Mouse (Mus musculus): Measurements from ENCODE around the gene Zfp784. TPM values are rescaled to one million over a fixed set of nuclear protein-coding genes. Genes with fewer than 3 reads are reported as not detected.
"Not testable (repeated sequence)": the region's sequence is repeated elsewhere in the genome, so short reads cannot be mapped to it uniquely, and the experiment has no call there.

The Zfp784 gene
- polyA plus RNA-seq, 1 experiment: 8.4 TPM

- no peak for DNase-seq (ENCODE audit: extremely low spot score in 1 of 2, low spot score in 1 of 2)
Measured at GRCm38 (mm10) chr7:5029543-5029942, 8.7 kb downstream of the Zfp784 start.

DNA sequence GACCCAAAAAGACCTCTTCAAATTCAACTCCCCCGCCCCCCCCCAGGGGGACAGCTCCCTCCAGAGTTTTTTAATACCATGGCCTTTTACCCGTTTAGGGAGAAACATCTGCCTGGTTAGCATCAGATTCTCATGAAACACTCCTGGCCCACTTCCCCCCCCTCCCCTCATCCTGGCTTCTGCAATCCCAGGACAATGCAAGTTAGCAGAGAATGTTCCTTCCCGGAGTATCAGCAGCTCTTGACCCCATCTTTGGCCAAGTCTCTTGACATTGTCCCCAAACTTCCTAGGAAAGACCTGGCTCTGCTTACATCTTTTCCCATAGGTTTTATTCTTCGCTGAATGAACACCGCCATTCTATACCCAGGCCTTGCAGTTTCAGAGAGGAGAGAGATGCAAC is 17.0 kb downstream of the Zfp784 start:
- DNase-seq (ENCODE audit: extremely low spot score in 1 of 2, low spot score in 1 of 2): no peak

DNA sequence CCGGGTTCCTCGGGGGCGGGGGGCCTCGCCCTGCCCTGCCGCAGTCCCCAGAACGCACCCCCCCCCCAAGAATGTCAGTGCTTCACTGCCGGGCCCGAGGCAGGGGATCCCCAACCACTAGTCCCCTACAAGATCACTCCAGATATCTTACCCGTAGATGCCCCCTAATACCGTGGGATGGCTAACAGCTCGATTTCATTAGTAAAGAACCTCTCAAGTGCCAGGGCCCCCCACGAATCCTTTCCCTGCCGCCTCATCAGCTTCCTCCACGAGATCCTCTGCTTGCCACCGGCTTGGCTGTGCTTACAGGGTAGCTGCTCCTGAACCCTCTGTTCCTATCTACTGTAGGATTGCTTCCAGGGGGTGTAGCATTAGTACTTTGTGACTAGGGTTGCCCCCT is 17.6 kb downstream of the Zfp784 start:
- DNase-seq (ENCODE audit: extremely low spot score in 1 of 2, low spot score in 1 of 2): no peak

DNA sequence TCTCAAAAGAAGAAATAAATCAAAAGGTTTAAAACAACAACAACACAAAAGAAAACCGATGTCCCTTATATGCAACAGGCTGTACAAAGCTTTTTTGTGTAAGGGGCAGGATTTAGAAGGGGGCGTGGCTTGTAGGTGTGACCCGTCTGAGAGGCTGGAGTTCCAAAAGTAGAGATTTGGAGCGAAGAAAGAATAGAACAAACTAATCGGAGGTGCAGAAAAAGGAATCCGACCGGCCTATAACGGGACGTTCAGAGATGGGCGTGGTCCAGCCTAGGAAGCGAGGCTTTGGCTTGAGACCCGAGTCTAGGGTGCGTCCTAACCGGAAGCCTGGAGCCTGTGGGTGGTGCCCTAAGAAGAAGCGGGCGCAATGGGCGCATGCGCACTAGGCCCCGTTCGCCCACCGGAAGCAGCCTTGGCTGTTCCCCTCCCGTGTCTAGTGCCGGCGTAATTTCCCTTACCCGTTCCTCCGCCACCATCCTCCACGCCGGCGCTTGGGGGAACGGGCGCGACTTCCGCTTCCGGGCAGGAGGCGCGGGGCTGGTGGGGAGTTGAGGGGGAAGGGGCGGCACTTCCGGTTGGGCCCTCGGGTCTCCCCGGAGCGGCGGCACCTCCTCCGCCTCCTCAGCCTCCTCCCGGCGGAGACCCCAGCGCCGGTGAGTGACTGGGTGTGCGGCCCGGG is 18.1 kb downstream of the Zfp784 start, which contains the start of the genes Zfp865 and Ccdc106:
Zfp865 (plus strand) TSS at position 377 of the 682 bp plus-strand sequence.
Ccdc106 (plus strand) TSS at position 554 of the 682 bp plus-strand sequence.
- DNase-seq (ENCODE audit: extremely low spot score in 1 of 2, low spot score in 1 of 2): peak; percentile 99 to 100

DNA sequence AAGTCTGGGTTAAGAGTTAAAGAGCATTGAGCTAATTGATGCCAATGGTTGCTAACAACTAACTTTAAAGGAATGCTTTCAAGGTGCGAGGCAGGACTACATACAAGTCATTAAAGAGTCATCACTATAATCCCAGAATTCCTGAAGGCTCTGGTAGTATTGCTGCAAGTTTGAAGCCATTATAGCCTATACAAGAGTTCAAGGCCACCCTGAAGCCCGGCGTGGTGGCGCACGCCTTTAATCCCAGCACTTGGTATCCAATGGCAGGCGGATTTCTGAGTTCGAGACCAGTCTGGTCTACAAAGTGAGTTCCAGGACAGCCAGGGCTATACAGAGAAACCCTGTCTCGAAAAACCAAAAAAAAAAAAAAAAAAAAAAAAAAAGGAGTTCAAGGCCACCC is 18.7 kb downstream of the Zfp784 start:
- not testable (repeated sequence) for DNase-seq (ENCODE audit: extremely low spot score in 1 of 2, low spot score in 1 of 2)

DNA sequence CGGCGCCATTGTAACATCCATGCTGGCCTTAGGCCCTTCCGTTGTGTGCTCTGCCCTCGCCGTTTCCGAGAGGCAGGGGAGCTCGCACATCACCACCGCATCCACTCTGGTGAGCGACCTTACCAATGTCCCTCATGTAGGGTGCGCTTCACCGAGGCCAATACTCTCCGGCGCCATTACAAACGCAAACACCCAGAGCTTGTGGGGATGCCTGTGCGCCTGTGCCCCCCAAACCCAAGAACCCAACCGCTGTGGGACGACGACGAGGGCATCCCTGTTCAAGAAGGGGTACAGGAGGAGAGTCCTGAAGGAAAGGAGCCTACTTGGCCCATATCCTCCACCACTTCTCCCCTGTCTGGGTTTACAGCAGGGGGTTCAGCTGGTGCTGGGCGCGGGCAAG is 20.3 kb downstream of the Zfp784 start:
- no peak for DNase-seq (ENCODE audit: extremely low spot score in 1 of 2, low spot score in 1 of 2)

GRCm38 (mm10) chr7:5017352-5017751 is 20.9 kb downstream of the Zfp784 start:
- no peak for DNase-seq (ENCODE audit: extremely low spot score in 1 of 2, low spot score in 1 of 2)

DNA sequence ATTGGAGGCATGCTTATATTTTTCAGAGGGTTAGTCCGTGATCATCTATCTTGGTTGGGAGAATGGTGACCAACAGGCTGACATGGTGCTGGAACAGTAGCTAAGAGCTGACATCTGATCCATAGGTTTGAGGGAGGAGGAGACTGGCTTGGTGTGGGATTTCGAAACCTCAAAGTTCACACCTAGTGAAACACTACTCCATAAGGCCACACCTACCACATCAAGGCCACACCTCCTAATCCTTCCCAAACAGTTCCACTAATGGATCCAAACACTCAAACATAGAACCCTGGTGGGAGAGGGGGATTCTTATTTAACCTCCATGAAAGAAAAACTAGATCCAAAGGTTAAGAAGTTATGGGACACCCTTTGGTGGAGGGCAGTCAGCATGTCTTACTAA is 21.3 kb downstream of the Zfp784 start:
- no peak for DNase-seq (ENCODE audit: extremely low spot score in 1 of 2, low spot score in 1 of 2)

GRCm38 (mm10) chr7:5016057-5016456 is 22.2 kb downstream of the Zfp784 start:
- no peak for DNase-seq (ENCODE audit: extremely low spot score in 1 of 2, low spot score in 1 of 2)

GRCm38 (mm10) chr7:5015118-5016001 is 22.9 kb downstream of the Zfp784 start, which contains the start of gene Gm44973:
TSS of gene Gm44973 (plus strand) at chr7:5015496.
- DNase-seq (ENCODE audit: extremely low spot score in 1 of 2, low spot score in 1 of 2): peak; percentile 89 to 93

- peak; percentile 95 to 99 for DNase-seq (ENCODE audit: extremely low spot score in 1 of 2, low spot score in 1 of 2)
Measured at GRCm38 (mm10) chr7:5014251-5015117, 23.8 kb downstream of the Zfp784 start, which contains the start of the genes Zfp524 and Fiz1. TSS of gene Zfp524 (plus strand) at chr7:5014415. TSS of gene Fiz1 (minus strand) at chr7:5014697.

DNA sequence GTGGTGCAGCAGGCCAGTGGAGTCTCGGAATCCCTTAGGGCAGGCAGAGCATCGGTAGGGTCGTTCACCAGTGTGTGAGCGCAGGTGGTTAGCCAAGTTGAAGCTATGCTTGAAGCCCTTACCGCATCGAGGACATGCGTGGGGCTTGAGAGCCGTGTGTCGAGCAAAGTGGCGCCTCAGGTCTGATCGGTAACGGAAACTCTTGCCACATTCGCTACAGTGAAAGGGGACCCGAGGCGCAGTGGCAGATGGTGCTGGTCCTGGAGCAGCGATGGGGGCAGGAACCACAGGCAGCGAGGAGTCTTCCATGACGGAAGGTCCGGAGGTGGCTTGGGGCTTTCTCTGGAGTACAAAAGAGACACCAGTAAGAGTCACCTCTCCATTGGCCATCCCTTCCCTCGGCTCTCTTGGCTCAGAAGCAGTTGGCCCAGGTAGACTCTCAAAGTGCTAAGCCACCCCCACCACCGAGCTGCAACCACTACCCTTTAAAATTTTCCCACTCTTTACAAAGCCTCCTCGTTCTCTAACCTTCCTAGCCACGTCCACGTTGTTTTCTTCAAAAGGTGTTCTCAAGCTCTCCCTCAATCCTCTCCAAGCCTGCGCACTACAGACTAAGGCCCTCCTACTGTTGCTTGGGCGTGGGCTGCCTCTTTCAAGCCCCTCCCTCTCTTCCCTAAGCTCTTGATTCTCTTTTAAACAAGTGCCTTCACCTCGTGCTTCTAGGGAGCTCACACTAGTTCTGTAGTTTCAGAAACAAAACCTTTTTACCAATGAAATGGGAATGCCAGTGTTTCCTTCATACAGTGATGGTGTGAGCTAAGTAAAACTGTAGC is 25.3 kb downstream of the Zfp784 start:
- DNase-seq (ENCODE audit: extremely low spot score in 1 of 2, low spot score in 1 of 2): no peak

- no peak for DNase-seq (ENCODE audit: extremely low spot score in 1 of 2, low spot score in 1 of 2)
Measured at GRCm38 (mm10) chr7:5008229-5008628, 30.0 kb downstream of the Zfp784 start.

DNA sequence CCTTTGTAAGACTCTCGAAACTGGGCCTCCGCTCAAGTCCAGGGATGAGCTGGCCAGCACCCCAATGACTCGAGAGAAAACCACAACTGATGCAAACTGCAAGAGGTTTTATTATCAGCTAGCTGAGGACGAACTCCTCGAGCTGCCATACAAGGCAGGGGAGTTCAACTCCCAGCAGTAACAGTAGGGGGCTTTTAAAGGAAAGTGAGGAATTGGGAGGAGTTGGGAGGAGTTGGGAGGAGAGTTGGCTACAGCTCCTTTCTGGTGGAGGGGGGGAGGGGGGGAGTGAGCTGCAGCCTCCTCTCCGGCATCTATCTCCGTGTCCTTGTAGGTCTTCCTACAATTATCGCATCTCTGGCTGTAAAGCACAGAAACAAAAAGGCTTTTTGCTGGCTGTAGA is 35.4 kb downstream of the Zfp784 start:
- not testable (repeated sequence) for DNase-seq (ENCODE audit: extremely low spot score in 1 of 2, low spot score in 1 of 2)

DNA sequence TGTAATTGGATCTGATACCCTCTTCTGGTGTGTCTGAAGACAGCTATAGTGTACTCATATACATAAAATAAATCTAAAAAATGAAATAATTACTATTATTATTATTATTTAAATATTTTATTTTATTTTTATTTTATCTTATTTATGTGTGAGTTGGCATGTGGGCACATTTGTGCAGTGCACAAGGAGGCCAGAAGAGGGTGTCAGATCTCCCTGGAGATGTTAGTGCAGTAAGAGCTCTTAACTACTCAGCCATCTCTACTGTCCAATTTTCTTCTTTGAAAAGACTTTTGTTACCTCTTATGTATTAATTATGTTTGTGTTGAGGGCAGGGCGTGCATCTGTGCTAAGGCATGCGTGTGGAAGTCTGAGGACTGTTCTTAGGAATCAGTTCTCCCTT is 38.4 kb downstream of the Zfp784 start:
- no peak for DNase-seq (ENCODE audit: extremely low spot score in 1 of 2, low spot score in 1 of 2)

GRCm38 (mm10) chr7:4996934-4997333 is 41.3 kb downstream of the Zfp784 start:
- no peak for DNase-seq (ENCODE audit: extremely low spot score in 1 of 2, low spot score in 1 of 2)

DNA sequence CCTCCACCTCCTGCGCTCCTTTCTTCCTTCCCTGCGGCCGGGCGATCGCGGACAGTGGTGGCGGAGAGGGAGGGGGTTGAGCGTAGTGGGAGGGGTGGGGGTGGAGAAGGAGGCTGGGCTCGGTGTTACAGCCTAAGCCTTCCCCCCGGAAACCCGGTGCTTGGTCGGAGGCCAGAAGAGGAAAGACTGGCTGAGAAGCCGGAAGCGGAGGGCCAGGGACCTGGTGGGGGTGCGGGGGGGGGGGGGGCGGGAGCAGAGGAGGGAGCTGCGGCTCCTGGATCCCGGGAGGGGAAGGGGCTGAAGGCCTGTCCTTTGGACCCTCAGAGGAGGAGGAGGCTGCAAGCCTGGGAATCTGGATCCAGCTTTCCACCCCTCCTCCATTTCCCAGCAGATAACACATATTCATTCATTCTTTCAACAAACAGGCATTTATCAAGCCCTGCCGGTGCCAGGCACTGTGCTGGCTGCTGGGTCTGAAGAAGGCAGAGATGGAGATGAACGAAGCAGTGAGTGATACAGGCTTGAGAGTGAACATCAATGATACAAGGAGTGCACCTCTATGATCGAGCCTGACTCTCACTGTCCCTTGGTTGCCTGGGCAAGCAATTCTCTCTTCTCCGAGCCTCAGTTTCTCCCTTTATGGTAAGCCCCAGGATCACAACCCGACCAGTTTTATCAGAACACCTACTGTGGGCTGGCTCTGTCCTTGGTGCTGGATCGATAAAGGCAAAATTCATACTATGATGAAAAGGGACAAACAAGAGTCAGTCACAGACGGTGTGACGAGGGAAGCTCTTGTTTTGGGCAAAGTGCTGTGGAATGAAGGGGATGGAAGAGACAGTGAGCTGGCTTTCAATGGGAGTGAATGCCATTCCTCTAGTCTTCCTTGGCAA is 42.0 kb downstream of the Zfp784 start, which contains the start of gene Zfp579:
Zfp579 (minus strand) TSS at position 156 of the 893 bp plus-strand sequence.
- DNase-seq (ENCODE audit: extremely low spot score in 1 of 2, low spot score in 1 of 2): peak; percentile 79 to 97

DNA sequence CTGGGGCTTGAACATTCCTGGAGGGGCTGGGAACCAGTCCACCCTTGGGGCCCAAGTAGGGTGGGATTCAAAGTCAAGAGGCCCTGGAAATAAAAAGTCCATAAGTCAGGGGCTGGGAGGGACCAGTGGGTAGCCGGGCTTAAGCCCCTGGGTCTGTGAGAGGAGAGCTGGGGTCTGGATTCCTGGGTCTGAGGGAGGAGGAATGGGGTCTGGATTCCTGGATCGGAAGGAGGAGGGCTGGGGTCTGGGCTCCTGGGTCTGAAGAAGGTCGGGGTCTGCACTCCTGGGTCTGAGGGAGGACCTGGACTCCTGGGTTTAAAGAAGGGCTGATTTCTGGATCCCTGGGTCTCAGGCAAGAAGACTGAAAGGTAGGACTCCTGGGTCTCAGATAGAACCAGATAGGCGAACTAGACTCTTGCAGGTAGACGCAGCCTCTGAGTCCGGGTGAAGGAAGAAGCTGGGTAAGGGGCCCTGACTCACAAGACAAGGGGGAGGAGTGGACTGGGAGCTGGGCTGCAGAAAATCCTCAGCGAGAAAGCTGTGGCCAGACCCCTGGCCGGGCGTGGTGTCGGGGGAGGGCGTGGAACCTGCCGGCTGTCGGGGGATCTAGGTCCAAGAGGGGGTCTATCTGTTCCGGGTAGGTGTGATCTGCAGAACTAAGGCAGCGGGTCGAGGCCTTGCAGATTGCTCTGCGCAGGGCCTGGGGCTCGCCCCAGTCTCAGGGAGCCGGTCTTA is 42.8 kb downstream of the Zfp784 start:
- no peak for DNase-seq (ENCODE audit: extremely low spot score in 1 of 2, low spot score in 1 of 2)

Data from frontal cortex, adult 2 months (tissue).